Mouse (Mus musculus) megakaryocyte, embryonic 14.5 days (primary cell): ENCODE data around the gene Angptl7. TPM values are rescaled to one million over a fixed set of nuclear protein-coding genes. Genes with fewer than 3 reads are reported as not detected.
A peak's percentile ranks its signal among the peaks of the same experiment; 100 is the strongest.

ENCODE experiments used
- H3K27me3 ChIP-seq: replicated peaks from 2 replicates; pipeline ENCODE3; 2012; ENCODE audit warnings: inconsistent platforms
- H3K36me3 ChIP-seq: replicated peaks from 2 replicates; pipeline ENCODE3; 2012; ENCODE audit warnings: low read length, inconsistent platforms, mixed read lengths
- H3K4me1 ChIP-seq: 2 replicates; pipeline ENCODE4 v1.6.1; 2012; ENCODE audit warnings: inconsistent platforms
- H3K4me3 ChIP-seq: replicated peaks from 2 replicates; pipeline ENCODE3; 2012; ENCODE audit warnings: moderate library complexity, mild to moderate bottlenecking, inconsistent platforms
- H3K9me3 ChIP-seq: 2 replicates; pipeline ENCODE4 v1.6.1; 2012; ENCODE audit warnings: inconsistent platforms
- FLI1 ChIP-seq: IDR thresholded peaks from 2 replicates; pipeline ENCODE4 v1.6.1; 2012; ENCODE audit warnings: low read length, inconsistent platforms, mixed read lengths
- GATA1 ChIP-seq: IDR thresholded peaks from 3 replicates; pipeline ENCODE4 v1.6.1; 2012; ENCODE audit warnings: mixed read lengths, low read length, inconsistent platforms, borderline replicate concordance
- polyA plus RNA-seq: library from polyadenylated mRNA; stranded (reverse); fragments of >175 nt; gene quantifications from 2 replicates; pipeline ENCODE4 v1.2.3, GENCODE M21; 2012; ENCODE audit warnings: low replicate concordance; ENCODE audit not compliant: insufficient read depth

The Angptl7 gene
- polyA plus RNA-seq, 1 experiment = 0.07 TPM

GRCm38 (mm10) chr4:148472436-148473174, 27.7 kb downstream of the Angptl7 start:
- Histone ChIP-seq H3K4me3 (no peak overlapping the region), H3K9me3 (no peaks in the 10 kb centered on the region), H3K36me3 (peaks cover 99% of the 10 kb centered on the region), H3K27me3 (no peaks in the 10 kb centered on the region), H3K4me1 (peaks cover 21% of the 10 kb centered on the region)
- TF ChIP-seq FLI1 (no peak), GATA1 (no peak)

GRCm38 (mm10) chr4:148471363-148471806, 28.9 kb downstream of the Angptl7 start:
- TF ChIP-seq GATA1 (no peak), FLI1 (no peak)
- peaks cover 98% of the 10 kb centered on the region for H3K36me3 ChIP-seq
- H3K4me3 ChIP-seq = no peak overlapping the region
- H3K4me1 ChIP-seq = peaks cover 19% of the 10 kb centered on the region
- H3K27me3 ChIP-seq = no peaks in the 10 kb centered on the region
- H3K9me3 ChIP-seq = no peaks in the 10 kb centered on the region

- H3K36me3 ChIP-seq = peaks cover 97% of the 10 kb centered on the region
- H3K4me3 ChIP-seq = no peak overlapping the region
- no peaks in the 10 kb centered on the region for H3K9me3 ChIP-seq
- no peak for TF ChIP-seq FLI1
- no peak for TF ChIP-seq GATA1
- no peaks in the 10 kb centered on the region for H3K27me3 ChIP-seq
- H3K4me1 ChIP-seq = peaks cover 13% of the 10 kb centered on the region
These were observed 30.6 kb downstream of the Angptl7 start for GRCm38 (mm10) chr4:148469487-148470252.

- Histone ChIP-seq H3K4me1 (peaks cover 13% of the 10 kb centered on the region), H3K27me3 (no peaks in the 10 kb centered on the region), H3K36me3 (peaks cover 97% of the 10 kb centered on the region), H3K4me3 (no peak overlapping the region), H3K9me3 (no peaks in the 10 kb centered on the region)
- no peak for TF ChIP-seq FLI1
These were observed 31.9 kb downstream of the Angptl7 start for GRCm38 (mm10) chr4:148468396-148468795.

- Histone ChIP-seq H3K9me3 (no peaks in the 10 kb centered on the region), H3K27me3 (no peaks in the 10 kb centered on the region), H3K4me1 (no peaks in the 10 kb centered on the region), H3K4me3 (no peak overlapping the region), H3K36me3 (peaks cover 97% of the 10 kb centered on the region)
- TF ChIP-seq GATA1 = no peak
- no peak for TF ChIP-seq FLI1
These were observed 33.7 kb downstream of the Angptl7 start for GRCm38 (mm10) chr4:148466511-148467079.

GRCm38 (mm10) chr4:148464869-148465268, 35.4 kb downstream of the Angptl7 start:
- Histone ChIP-seq H3K9me3 (no peaks in the 10 kb centered on the region), H3K4me1 (no peaks in the 10 kb centered on the region), H3K27me3 (no peaks in the 10 kb centered on the region), H3K4me3 (peak overlapping the region; percentile 38), H3K36me3 (peaks cover 94% of the 10 kb centered on the region)
- TF ChIP-seq GATA1 = no peak
- no peak for TF ChIP-seq FLI1

- H3K36me3 ChIP-seq = peaks cover 94% of the 10 kb centered on the region
- no peaks in the 10 kb centered on the region for H3K27me3 ChIP-seq
- no peaks in the 10 kb centered on the region for H3K9me3 ChIP-seq
- TF ChIP-seq FLI1 (no peak), GATA1 (no peak)
- H3K4me3 ChIP-seq = no peak overlapping the region
- 0 out of 2 replicates have a peak, but pooled peaks cover 3% of the 10 kb centered on the region for H3K4me1 ChIP-seq
These were observed 36.0 kb downstream of the Angptl7 start for GRCm38 (mm10) chr4:148464301-148464700.

GRCm38 (mm10) chr4:148463208-148463960, 36.9 kb downstream of the Angptl7 start:
- H3K4me1 ChIP-seq = 0 out of 2 replicates have a peak, but pooled peaks cover 3% of the 10 kb centered on the region
- peaks cover 94% of the 10 kb centered on the region for H3K36me3 ChIP-seq
- H3K4me3 ChIP-seq = no peak overlapping the region
- H3K9me3 ChIP-seq = no peaks in the 10 kb centered on the region
- TF ChIP-seq GATA1 = no peak
- TF ChIP-seq FLI1 = no peak
- no peaks in the 10 kb centered on the region for H3K27me3 ChIP-seq

- H3K36me3 ChIP-seq = peaks cover 94% of the 10 kb centered on the region
- H3K4me3 ChIP-seq = no peak overlapping the region
- 0 out of 2 replicates have a peak, but pooled peaks cover 3% of the 10 kb centered on the region for H3K4me1 ChIP-seq
- H3K27me3 ChIP-seq = no peaks in the 10 kb centered on the region
- TF ChIP-seq GATA1 (no peak), FLI1 (no peak)
- H3K9me3 ChIP-seq = no peaks in the 10 kb centered on the region
These were observed 37.5 kb downstream of the Angptl7 start for GRCm38 (mm10) chr4:148462717-148463116.
